Mouse (Mus musculus): ENCODE measurements around the gene Acads. TPM values are rescaled to one million over a fixed set of nuclear protein-coding genes. Genes with fewer than 3 reads are reported as not detected.
"Not testable (repeated sequence)": the region's sequence is repeated elsewhere in the genome, so short reads cannot be mapped to it uniquely, and the experiment has no call there.

The Acads gene
- total RNA-seq, 2 experiments from 2014 or later, result 24.8 to 39.6 TPM

GRCm38 (mm10) chr5:115083492-115083891 is 35.7 kb downstream of the Acads start:
- no peak for ATAC-seq (replicated peaks; ENCODE audit: low FRiP score, low TSS enrichment, poor library complexity, severe bottlenecking)

- ATAC-seq (replicated peaks; ENCODE audit: low FRiP score, low TSS enrichment, poor library complexity, severe bottlenecking), result no peak
These were observed 37.5 kb downstream of the Acads start for GRCm38 (mm10) chr5:115081636-115082035.

- ATAC-seq (replicated peaks; ENCODE audit: low FRiP score, low TSS enrichment, poor library complexity, severe bottlenecking), result peak; percentile 81
These were observed 42.8 kb downstream of the Acads start for GRCm38 (mm10) chr5:115076144-115076901.

GRCm38 (mm10) chr5:115074749-115075148 is 44.4 kb downstream of the Acads start:
- no peak for ATAC-seq (replicated peaks; ENCODE audit: low FRiP score, low TSS enrichment, poor library complexity, severe bottlenecking)

GRCm38 (mm10) chr5:115073306-115073705 is 45.8 kb downstream of the Acads start:
- not testable (repeated sequence) for ATAC-seq (replicated peaks; ENCODE audit: low FRiP score, low TSS enrichment, poor library complexity, severe bottlenecking)

- peak; percentile 31; the same call in 1 of the 2 replicates for ATAC-seq (replicated peaks; ENCODE audit: low FRiP score, low TSS enrichment, poor library complexity, severe bottlenecking)
These were observed 47.0 kb downstream of the Acads start for GRCm38 (mm10) chr5:115072143-115072542.

GRCm38 (mm10) chr5:115071096-115071901 is 47.8 kb downstream of the Acads start:
- ATAC-seq (replicated peaks; ENCODE audit: low FRiP score, low TSS enrichment, poor library complexity, severe bottlenecking), result peak; percentile 70

GRCm38 (mm10) chr5:115070457-115070856 is 48.7 kb downstream of the Acads start:
- ATAC-seq (replicated peaks; ENCODE audit: low FRiP score, low TSS enrichment, poor library complexity, severe bottlenecking), result no peak

- ATAC-seq (replicated peaks; ENCODE audit: low FRiP score, low TSS enrichment, poor library complexity, severe bottlenecking), result no peak
These were observed 49.5 kb downstream of the Acads start for GRCm38 (mm10) chr5:115069611-115070010.

- ATAC-seq (replicated peaks; ENCODE audit: low FRiP score, low TSS enrichment, poor library complexity, severe bottlenecking), result peak; percentile 40; the same call in 1 of the 2 replicates
These were observed 50.3 kb downstream of the Acads start for GRCm38 (mm10) chr5:115068671-115069421.

GRCm38 (mm10) chr5:115066245-115066644 is 52.9 kb downstream of the Acads start:
- no peak for ATAC-seq (replicated peaks; ENCODE audit: low FRiP score, low TSS enrichment, poor library complexity, severe bottlenecking)

- ATAC-seq (replicated peaks; ENCODE audit: low FRiP score, low TSS enrichment, poor library complexity, severe bottlenecking), result no peak
These were observed 55.8 kb downstream of the Acads start for GRCm38 (mm10) chr5:115063391-115063790.

- peak; percentile 33; the same call in 1 of the 2 replicates for ATAC-seq (replicated peaks; ENCODE audit: low FRiP score, low TSS enrichment, poor library complexity, severe bottlenecking)
These were observed 56.6 kb downstream of the Acads start for GRCm38 (mm10) chr5:115062566-115062965.

- no peak for ATAC-seq (replicated peaks; ENCODE audit: low FRiP score, low TSS enrichment, poor library complexity, severe bottlenecking)
These were observed 58.2 kb downstream of the Acads start for GRCm38 (mm10) chr5:115060977-115061376.

Other genes with a start within 250 kb of the Acads start
- 3.9 and 6.3 TPM in 2 replicates for gene Oasl2, start 222.4 kb downstream of the Acads start, total RNA-seq (2014; fragmentation: Nextera tagmentation)
- 5.8 and 9.7 TPM in 2 replicates for gene Oasl2, start 222.4 kb downstream of the Acads start, total RNA-seq (2017)
- gene Oasl1, start 196.1 kb downstream of the Acads start, total RNA-seq (2014; fragmentation: Nextera tagmentation), result 12.2 and 21.1 TPM in 2 replicates
- 2.6 and 7.0 TPM in 2 replicates for gene Oasl1, start 196.1 kb downstream of the Acads start, total RNA-seq (2017)
- gene 2210016L21Rik, start 177.2 kb downstream of the Acads start, total RNA-seq (2014; fragmentation: Nextera tagmentation), result 20.0 and 21.2 TPM in 2 replicates
- 13.2 and 20.1 TPM in 2 replicates for gene 2210016L21Rik, start 177.2 kb downstream of the Acads start, total RNA-seq (2017)
- gene Hnf1a, start 148.3 kb downstream of the Acads start, total RNA-seq (2014; fragmentation: Nextera tagmentation), result not detected in 2 replicates
- not detected in 2 replicates for gene Hnf1a, start 148.3 kb downstream of the Acads start, total RNA-seq (2017)
- gene Sppl3, start 108.2 kb downstream of the Acads start, total RNA-seq (2014; fragmentation: Nextera tagmentation), result 47.2 and 47.5 TPM in 2 replicates
- 20.0 and 23.0 TPM in 2 replicates for gene Sppl3, start 108.2 kb downstream of the Acads start, total RNA-seq (2017)
- not detected in 2 replicates for gene Gm10401, start 21.1 kb downstream of the Acads start, total RNA-seq (2014; fragmentation: Nextera tagmentation)
- 6.0 TPM in 1 of 2 replicates, not detected in the other for gene Gm10401, start 21.1 kb downstream of the Acads start, total RNA-seq (2017)
- gene Unc119b, start 15.6 kb upstream of the Acads start, total RNA-seq (2014; fragmentation: Nextera tagmentation), result 13.8 and 15.5 TPM in 2 replicates
- 7.1 and 12.7 TPM in 2 replicates for gene Unc119b, start 15.6 kb upstream of the Acads start, total RNA-seq (2017)
- gene Mlec, start 38.8 kb upstream of the Acads start, total RNA-seq (2014; fragmentation: Nextera tagmentation), result 86.1 and 86.4 TPM in 2 replicates
- gene Mlec, start 38.8 kb upstream of the Acads start, total RNA-seq (2017), result 101 and 113 TPM in 2 replicates
- gene Cabp1, start 75.0 kb upstream of the Acads start, total RNA-seq (2014; fragmentation: Nextera tagmentation), result not detected in 2 replicates
- gene Cabp1, start 75.0 kb upstream of the Acads start, total RNA-seq (2017), result not detected in 2 replicates
- gene Pop5, start 116.5 kb upstream of the Acads start, total RNA-seq (2014; fragmentation: Nextera tagmentation), result 130 and 136 TPM in 2 replicates
- 69.1 and 154 TPM in 2 replicates for gene Pop5, start 116.5 kb upstream of the Acads start, total RNA-seq (2017)
- 47.4 and 71.5 TPM in 2 replicates for gene Rnf10, start 153.6 kb upstream of the Acads start, total RNA-seq (2014; fragmentation: Nextera tagmentation)
- gene Rnf10, start 153.6 kb upstream of the Acads start, total RNA-seq (2017), result 35.9 and 36.9 TPM in 2 replicates
- 23.0 and 35.5 TPM in 2 replicates for gene Coq5, start 160.3 kb upstream of the Acads start, total RNA-seq (2014; fragmentation: Nextera tagmentation)
- 71.1 and 78.6 TPM in 2 replicates for gene Coq5, start 160.3 kb upstream of the Acads start, total RNA-seq (2017)
- gene Dynll1, start 181.7 kb upstream of the Acads start, total RNA-seq (2014; fragmentation: Nextera tagmentation), result 550 and 746 TPM in 2 replicates
- gene Dynll1, start 181.7 kb upstream of the Acads start, total RNA-seq (2017), result 379 and 555 TPM in 2 replicates
- gene Srsf9, start 207.8 kb upstream of the Acads start, total RNA-seq (2014; fragmentation: Nextera tagmentation), result 74.7 and 96.0 TPM in 2 replicates
- gene Srsf9, start 207.8 kb upstream of the Acads start, total RNA-seq (2017), result 61.6 and 108 TPM in 2 replicates
- 31.0 and 41.1 TPM in 2 replicates for gene Gatc, start 221.8 kb upstream of the Acads start, total RNA-seq (2014; fragmentation: Nextera tagmentation)
- gene Gatc, start 221.8 kb upstream of the Acads start, total RNA-seq (2017), result 13.6 and 18.6 TPM in 2 replicates
- 36.8 and 45.8 TPM in 2 replicates for gene Triap1, start 221.9 kb upstream of the Acads start, total RNA-seq (2014; fragmentation: Nextera tagmentation)
- 16.8 and 19.8 TPM in 2 replicates for gene Triap1, start 221.9 kb upstream of the Acads start, total RNA-seq (2017)
- gene Cox6a1, start 229.6 kb upstream of the Acads start, total RNA-seq (2014; fragmentation: Nextera tagmentation), result 744 and 848 TPM in 2 replicates
- gene Cox6a1, start 229.6 kb upstream of the Acads start, total RNA-seq (2017), result 84.8 and 115 TPM in 2 replicates